Mouse (Mus musculus) forebrain, postnatal 0 days (tissue): ENCODE results near the gene Serpina5. TPM values are rescaled to one million over a fixed set of nuclear protein-coding genes. Genes with fewer than 3 reads are reported as not detected.

Experiments
- ATAC-seq: fragments of 200-750 bp; cut with Nextera tagmentation; 2 replicates; pipeline ENCODE4 v1.8.0; 2017; ENCODE audit warnings: mild to moderate bottlenecking, moderate library complexity
- DNase-seq: peaks from one replicate; pipeline ENCODE4 v3.0.0-alpha.2; 2015
- H3K27ac ChIP-seq: fragments of 300-500 bp; sonication (generic); 2 replicates; pipeline ENCODE4 v1.5.1; 2014; ENCODE audit warnings: low read depth, mild to moderate bottlenecking, antibody characterized with exemption, low read length, moderate library complexity, mixed read lengths
- H3K27me3 ChIP-seq: fragments of 300-500 bp; sonication (generic); 2 replicates; pipeline ENCODE4 v1.6.1; 2014; ENCODE audit warnings: mild to moderate bottlenecking, low read length, mixed read lengths; ENCODE audit not compliant: insufficient read depth
- H3K36me3 ChIP-seq: fragments of 300-500 bp; sonication (generic); 2 replicates; pipeline ENCODE4 v1.6.1; 2014; ENCODE audit warnings: mild to moderate bottlenecking, moderate library complexity; ENCODE audit not compliant: insufficient read depth
- H3K4me1 ChIP-seq: fragments of 300-500 bp; sonication (generic); 2 replicates; pipeline ENCODE4 v1.6.1; 2014; ENCODE audit warnings: antibody characterized with exemption; ENCODE audit not compliant: insufficient read depth
- H3K4me2 ChIP-seq: fragments of 300-500 bp; sonication (generic); 2 replicates; pipeline ENCODE4 v1.6.1; 2014; ENCODE audit warnings: low read depth, mild to moderate bottlenecking, moderate library complexity
- H3K4me3 ChIP-seq: fragments of 300-500 bp; sonication (generic); 2 replicates; pipeline ENCODE4 v1.5.1; 2014; ENCODE audit warnings: low read depth, low read length, mixed read lengths
- H3K9ac ChIP-seq: fragments of 300-500 bp; sonication (generic); 2 replicates; pipeline ENCODE4 v1.6.1; 2014; ENCODE audit warnings: mild to moderate bottlenecking
- H3K9me3 ChIP-seq: fragments of 300-500 bp; sonication (generic); 2 replicates; pipeline ENCODE4 v1.6.1; 2016; ENCODE audit warnings: low read length
- CTCF ChIP-seq: sonication (generic); IDR thresholded peaks from 2 replicates; pipeline ENCODE4 v1.5.1; 2016; ENCODE audit warnings: antibody characterized with exemption, control low read depth, low read depth
- WGBS: fragments of 180-500 bp; shearing (Covaris S2); extraction: QIAGEN DNeasy Blood & Tissue Kit; methylation state at CpG from one replicate; pipeline ENCODE4 v1.1.7; 2014; 5-methylcytosine and 5-hydroxymethylcytosine counted together
- polyA plus RNA-seq: library from polyadenylated mRNA; unstranded; fragments of >200 nt; fragmentation: Nextera tagmentation; extraction: Ambion mirVana; gene quantifications from 2 replicates; pipeline ENCODE4 v1.2.1, GENCODE M21; 2015
- total RNA-seq: library from RNA; depleted of rRNA; stranded (reverse); fragments of >200 nt; gene quantifications from 2 replicates; pipeline ENCODE4 v1.2.3, GENCODE M21; 2014; rRNA removed

Serpina5 gene
- total and polyA plus RNA-seq, 2 experiments from 2014 or later = not detected

GRCm38 (mm10) chr12:104142427-104142826 lies 41.5 kb downstream of the Serpina5 start:
- no peak overlapping the region for H3K4me2 ChIP-seq
- H3K27me3 ChIP-seq = no peaks in the 10 kb centered on the region
- WGBS = 81% methylated on average over 1 of the region's 1 CpGs
- no peak for ATAC-seq
- no peak overlapping the region for H3K9ac ChIP-seq
- H3K27ac ChIP-seq = no peak overlapping the region
- no peaks in the 10 kb centered on the region for H3K36me3 ChIP-seq
- H3K9me3 ChIP-seq = no peaks in the 10 kb centered on the region
- H3K4me1 ChIP-seq = no peaks in the 10 kb centered on the region
- H3K4me3 ChIP-seq = no peak overlapping the region
- no peak for DNase-seq
- no peak for TF ChIP-seq CTCF

- H3K4me3 ChIP-seq = no peak overlapping the region
- no peaks in the 10 kb centered on the region for H3K27me3 ChIP-seq
- no peaks in the 10 kb centered on the region for H3K4me1 ChIP-seq
- 92% methylated on average over 1 of the region's 1 CpGs for WGBS
- H3K27ac ChIP-seq = no peak overlapping the region
- H3K36me3 ChIP-seq = no peaks in the 10 kb centered on the region
- H3K9me3 ChIP-seq = no peaks in the 10 kb centered on the region
- H3K4me2 ChIP-seq = no peak overlapping the region
- no peak for TF ChIP-seq CTCF
- DNase-seq = no peak
- no peak for ATAC-seq
- no peak overlapping the region for H3K9ac ChIP-seq
Observed at GRCm38 (mm10) chr12:104143286-104143685, 42.4 kb downstream of the Serpina5 start.

- no peak for ATAC-seq
- Histone ChIP-seq H3K36me3 (no peaks in the 10 kb centered on the region), H3K4me1 (no peaks in the 10 kb centered on the region), H3K4me3 (no peak overlapping the region), H3K4me2 (no peak overlapping the region), H3K27ac (no peak overlapping the region), H3K9ac (no peak overlapping the region), H3K9me3 (no peaks in the 10 kb centered on the region), H3K27me3 (no peaks in the 10 kb centered on the region)
- 82% methylated on average over 2 of the region's 2 CpGs for WGBS
- no peak for TF ChIP-seq CTCF
- DNase-seq = no peak
Observed at GRCm38 (mm10) chr12:104145571-104145970, 44.7 kb downstream of the Serpina5 start.

- DNase-seq = no peak
- no peak for ATAC-seq
- Histone ChIP-seq H3K27me3 (no peaks in the 10 kb centered on the region), H3K36me3 (no peaks in the 10 kb centered on the region), H3K27ac (no peak overlapping the region), H3K4me2 (no peak overlapping the region), H3K4me3 (no peak overlapping the region), H3K9ac (no peak overlapping the region), H3K4me1 (no peaks in the 10 kb centered on the region), H3K9me3 (no peaks in the 10 kb centered on the region)
- TF ChIP-seq CTCF = no peak
- 68% methylated on average over 2 of the region's 2 CpGs for WGBS
Observed at GRCm38 (mm10) chr12:104151989-104152388, 51.1 kb downstream of the Serpina5 start.

GRCm38 (mm10) chr12:104153041-104153645 lies 52.2 kb downstream of the Serpina5 start:
- no peaks in the 10 kb centered on the region for H3K27me3 ChIP-seq
- H3K4me1 ChIP-seq = no peaks in the 10 kb centered on the region
- ATAC-seq (no peak), DNase-seq (no peak)
- H3K9me3 ChIP-seq = no peaks in the 10 kb centered on the region
- no peak overlapping the region for H3K4me3 ChIP-seq
- no peak for TF ChIP-seq CTCF
- H3K36me3 ChIP-seq = no peaks in the 10 kb centered on the region
- H3K9ac ChIP-seq = no peak overlapping the region
- 64% methylated on average over 3 of the region's 3 CpGs for WGBS
- H3K4me2 ChIP-seq = no peak overlapping the region
- no peak overlapping the region for H3K27ac ChIP-seq

- H3K4me3 ChIP-seq = no peak within 1 kb of the TSS
- no peak within 1 kb of the TSS for H3K9ac ChIP-seq
- 96% methylated on average over 2 of the region's 2 CpGs for WGBS
- no peaks in the 10 kb centered on the region for H3K27me3 ChIP-seq
- H3K27ac ChIP-seq = no peak within 1 kb of the TSS
- TF ChIP-seq CTCF = no peak
- no peaks in the 10 kb centered on the region for H3K9me3 ChIP-seq
- no peak for ATAC-seq
- no peaks in the 10 kb centered on the region for H3K4me1 ChIP-seq
- no peaks in the 10 kb centered on the region for H3K36me3 ChIP-seq
- DNase-seq = no peak
- H3K4me2 ChIP-seq = no peak within 1 kb of the TSS
Observed at GRCm38 (mm10) chr12:104153656-104154055, 52.7 kb downstream of the Serpina5 start, which contains the start of gene Serpina3c. Gene Serpina3c, minus strand, starts transcription at chr12:104153870.

Other genes with a start within 250 kb of the Serpina5 start
- gene Serpina1a, start 237.6 kb upstream of the Serpina5 start, total RNA-seq = not detected in 2 replicates
- gene Serpina1a, start 237.6 kb upstream of the Serpina5 start, polyA plus RNA-seq = not detected in 2 replicates
- not detected in 2 replicates for gene Serpina1c, start 196.2 kb upstream of the Serpina5 start, total RNA-seq
- not detected in 2 replicates for gene Serpina1c, start 196.2 kb upstream of the Serpina5 start, polyA plus RNA-seq
- gene Serpina1e, start 142.1 kb upstream of the Serpina5 start, total RNA-seq = not detected in 2 replicates
- not detected in 2 replicates for gene Serpina1e, start 142.1 kb upstream of the Serpina5 start, polyA plus RNA-seq
- gene Serpina11, start 111.2 kb upstream of the Serpina5 start, total RNA-seq = not detected in 2 replicates
- not detected in 2 replicates for gene Serpina11, start 111.2 kb upstream of the Serpina5 start, polyA plus RNA-seq
- gene Serpina9, start 87.4 kb upstream of the Serpina5 start, total RNA-seq = 0.38 TPM in 1 of 2 replicates, not detected in the other
- 0.15 and 0.23 TPM in 2 replicates for gene Serpina9, start 87.4 kb upstream of the Serpina5 start, polyA plus RNA-seq
- gene Serpina12, start 56.7 kb upstream of the Serpina5 start, total RNA-seq = not detected in 2 replicates
- not detected in 2 replicates for gene Serpina12, start 56.7 kb upstream of the Serpina5 start, polyA plus RNA-seq
- not detected in 2 replicates for gene Serpina3a, start 11.6 kb downstream of the Serpina5 start, total RNA-seq
- gene Serpina3a, start 11.6 kb downstream of the Serpina5 start, polyA plus RNA-seq = not detected in 2 replicates
- 0.08 TPM in 1 of 2 replicates, not detected in the other for gene Serpina3b, start 26.9 kb downstream of the Serpina5 start, total RNA-seq
- gene Serpina3b, start 26.9 kb downstream of the Serpina5 start, polyA plus RNA-seq = not detected in 2 replicates
- gene Serpina3c, start 52.8 kb downstream of the Serpina5 start, total RNA-seq = not detected in 2 replicates
- gene Serpina3c, start 52.8 kb downstream of the Serpina5 start, polyA plus RNA-seq = not detected in 2 replicates
- 0.23 TPM in 1 of 2 replicates, not detected in the other for gene Serpina3f, start 113.4 kb downstream of the Serpina5 start, total RNA-seq
- gene Serpina3f, start 113.4 kb downstream of the Serpina5 start, polyA plus RNA-seq = 0.09 and 0.12 TPM in 2 replicates
- 0.15 and 0.43 TPM in 2 replicates for gene Serpina3g, start 135.1 kb downstream of the Serpina5 start, total RNA-seq
- gene Serpina3g, start 135.1 kb downstream of the Serpina5 start, polyA plus RNA-seq = 0.47 and 0.48 TPM in 2 replicates
- gene Serpina3i, start 162.0 kb downstream of the Serpina5 start, total RNA-seq = 0.10 TPM in 1 of 2 replicates, not detected in the other
- not detected in 2 replicates for gene Serpina3i, start 162.0 kb downstream of the Serpina5 start, polyA plus RNA-seq
- not detected in 2 replicates for gene Serpina3j, start 213.4 kb downstream of the Serpina5 start, total RNA-seq
- gene Serpina3j, start 213.4 kb downstream of the Serpina5 start, polyA plus RNA-seq = not detected in 2 replicates
- gene Serpina3k, start 237.4 kb downstream of the Serpina5 start, total RNA-seq = not detected in 2 replicates
- gene Serpina3k, start 237.4 kb downstream of the Serpina5 start, polyA plus RNA-seq = not detected in 2 replicates
- not detected in 2 replicates for gene Serpina3m, start 237.4 kb downstream of the Serpina5 start, total RNA-seq
- gene Serpina3m, start 237.4 kb downstream of the Serpina5 start, polyA plus RNA-seq = not detected in 2 replicates